Mouse (Mus musculus): ENCODE results near the gene Gabrr1. TPM values are rescaled to one million over a fixed set of nuclear protein-coding genes. Genes with fewer than 3 reads are reported as not detected.
"Not testable (repeated sequence)": the region's sequence is repeated elsewhere in the genome, so short reads cannot be mapped to it uniquely, and the experiment has no call there.

Gene Gabrr1
- total RNA-seq (2021): under 1 TPM in 1 of 2 experiments, not detected in 1; 0.20 TPM

- DNase-seq (ENCODE audit: extremely low spot score in 1 of 2, low spot score in 1 of 2): no peak
Observed at GRCm38 (mm10) chr4:33132221-33132620, at the start of gene Gabrr1. Gene Gabrr1, plus strand, starts transcription at chr4:33132521.

- no peak for DNase-seq (ENCODE audit: extremely low spot score in 1 of 2, low spot score in 1 of 2)
Observed at GRCm38 (mm10) chr4:33099118-33099694, 33.1 kb upstream of the Gabrr1 start.

DNA sequence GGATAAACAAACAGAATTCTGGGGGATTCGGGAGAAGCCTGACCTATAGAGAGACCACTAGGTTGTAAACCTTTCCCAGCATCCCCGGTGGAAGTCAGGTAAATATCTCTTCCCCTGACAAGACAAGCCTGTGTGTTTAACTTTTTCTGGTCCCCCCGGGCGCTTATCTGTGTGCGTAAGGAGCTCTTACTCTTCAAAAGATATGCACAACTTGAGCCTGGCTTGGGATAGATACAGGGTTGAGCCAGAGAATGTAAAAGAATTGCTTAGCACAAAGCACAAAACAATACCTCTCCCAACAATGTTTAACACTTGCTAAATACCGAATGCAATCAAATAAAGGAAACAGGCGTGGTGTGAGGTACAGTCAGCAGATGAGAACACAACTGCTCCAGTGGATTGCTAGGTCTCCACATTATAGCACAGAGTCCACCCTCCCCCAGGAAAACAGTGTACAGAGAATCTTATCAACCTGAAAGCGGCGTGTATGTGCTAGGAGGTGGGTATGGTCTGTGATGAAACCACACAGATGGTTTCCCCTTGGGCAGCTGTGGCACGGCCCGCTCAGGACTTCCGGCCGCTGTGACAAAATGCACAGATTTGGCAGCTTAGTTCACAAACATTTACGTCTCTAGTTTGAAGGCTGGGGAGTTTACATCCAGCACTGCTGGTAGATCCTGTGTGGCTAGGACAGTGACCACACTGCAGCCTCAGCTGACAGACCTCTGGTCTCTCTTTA lies 22.4 kb upstream of the Gabrr1 start:
- DNase-seq (ENCODE audit: extremely low spot score in 1 of 2, low spot score in 1 of 2): no peak

DNA sequence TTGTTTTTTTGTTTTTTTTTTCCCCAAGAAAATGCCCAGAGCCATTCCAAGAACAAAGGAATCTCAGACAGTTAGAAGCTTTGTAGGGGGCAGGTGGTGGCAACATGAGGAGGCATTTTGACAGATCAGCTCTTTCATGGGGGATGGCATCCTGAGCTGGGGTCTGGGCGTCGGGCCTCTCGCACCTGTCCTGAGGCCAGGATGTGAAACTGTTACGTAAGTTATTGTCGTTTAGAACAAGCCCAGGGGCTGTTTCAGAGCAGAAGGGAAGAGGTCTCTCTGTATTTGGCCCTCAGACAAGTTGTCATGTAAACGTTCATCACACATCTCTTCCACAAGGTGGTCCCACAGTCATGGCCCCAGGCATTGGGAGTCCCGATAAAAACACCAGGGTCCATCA lies 21.5 kb upstream of the Gabrr1 start:
- no peak for DNase-seq (ENCODE audit: extremely low spot score in 1 of 2, low spot score in 1 of 2)

GRCm38 (mm10) chr4:33111358-33111757 lies 21.0 kb upstream of the Gabrr1 start:
- DNase-seq (ENCODE audit: extremely low spot score in 1 of 2, low spot score in 1 of 2): no peak

- DNase-seq (ENCODE audit: extremely low spot score in 1 of 2, low spot score in 1 of 2): not testable (repeated sequence)
Observed at GRCm38 (mm10) chr4:33112866-33113265, 19.5 kb upstream of the Gabrr1 start.

- peak; percentile 62 to 91 for DNase-seq (ENCODE audit: extremely low spot score in 1 of 2, low spot score in 1 of 2)
Observed at GRCm38 (mm10) chr4:33119118-33119517, 13.2 kb upstream of the Gabrr1 start.

DNA sequence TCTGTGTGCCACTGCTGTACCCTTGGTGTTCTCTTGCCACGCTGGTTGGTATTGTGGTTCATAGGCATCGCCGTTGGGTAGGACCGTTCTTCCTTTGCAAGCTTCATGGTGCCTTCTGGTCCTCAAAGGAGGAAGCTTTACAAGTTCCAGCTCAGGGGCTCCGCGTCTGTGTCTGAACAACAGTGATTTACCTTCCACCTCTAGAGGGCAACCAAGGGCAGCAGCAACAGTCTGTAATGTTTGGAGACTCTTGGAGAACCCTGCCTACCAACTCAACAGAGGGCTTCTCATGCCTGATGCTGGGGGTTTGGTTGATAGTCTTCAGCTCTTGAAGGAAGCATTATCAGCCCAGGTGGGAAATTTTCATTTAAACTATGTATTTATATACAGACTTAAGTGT lies 7.8 kb upstream of the Gabrr1 start:
- peak in 1 of 2 experiments; percentile 45 for DNase-seq (ENCODE audit: extremely low spot score in 1 of 2, low spot score in 1 of 2)

- no peak for DNase-seq (ENCODE audit: extremely low spot score in 1 of 2, low spot score in 1 of 2)
Observed at GRCm38 (mm10) chr4:33125409-33126084, 6.8 kb upstream of the Gabrr1 start.

DNA sequence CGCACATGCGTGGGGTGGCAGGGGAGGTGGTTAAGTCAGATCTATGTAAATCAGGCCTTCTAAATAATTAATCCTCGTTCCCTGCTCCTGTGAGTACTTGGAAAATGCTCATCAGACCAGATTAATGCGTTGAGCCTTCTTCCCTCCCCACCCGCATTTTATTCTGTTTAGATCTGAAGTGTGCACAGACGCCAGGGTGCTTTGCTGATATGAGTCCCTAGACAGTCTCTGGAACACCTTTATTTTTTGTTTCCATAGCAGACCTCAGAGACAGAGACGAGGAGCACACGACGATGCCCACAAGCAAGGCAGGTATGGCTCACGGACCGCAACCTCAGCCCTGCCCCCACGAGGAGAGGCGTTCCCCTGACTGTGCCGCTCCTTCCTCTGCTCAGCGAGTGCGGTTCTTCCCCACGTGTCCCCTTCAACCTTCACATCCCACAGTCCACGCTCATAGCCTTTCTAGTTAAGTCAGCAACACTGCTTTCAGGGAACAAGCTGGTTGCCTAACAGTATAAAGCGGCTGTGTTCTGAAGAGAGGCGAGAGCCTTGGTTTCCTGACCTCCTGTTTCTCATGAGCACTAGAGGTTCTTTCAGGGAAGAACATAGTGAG lies 14.5 kb downstream of the Gabrr1 start:
- DNase-seq (ENCODE audit: extremely low spot score in 1 of 2, low spot score in 1 of 2): no peak

- DNase-seq (ENCODE audit: extremely low spot score in 1 of 2, low spot score in 1 of 2): peak in 1 of 2 experiments; percentile 60
Observed at GRCm38 (mm10) chr4:33147825-33148224, 15.5 kb downstream of the Gabrr1 start.

- no peak for DNase-seq (ENCODE audit: extremely low spot score in 1 of 2, low spot score in 1 of 2)
Observed at GRCm38 (mm10) chr4:33149150-33149549, 16.8 kb downstream of the Gabrr1 start.

DNA sequence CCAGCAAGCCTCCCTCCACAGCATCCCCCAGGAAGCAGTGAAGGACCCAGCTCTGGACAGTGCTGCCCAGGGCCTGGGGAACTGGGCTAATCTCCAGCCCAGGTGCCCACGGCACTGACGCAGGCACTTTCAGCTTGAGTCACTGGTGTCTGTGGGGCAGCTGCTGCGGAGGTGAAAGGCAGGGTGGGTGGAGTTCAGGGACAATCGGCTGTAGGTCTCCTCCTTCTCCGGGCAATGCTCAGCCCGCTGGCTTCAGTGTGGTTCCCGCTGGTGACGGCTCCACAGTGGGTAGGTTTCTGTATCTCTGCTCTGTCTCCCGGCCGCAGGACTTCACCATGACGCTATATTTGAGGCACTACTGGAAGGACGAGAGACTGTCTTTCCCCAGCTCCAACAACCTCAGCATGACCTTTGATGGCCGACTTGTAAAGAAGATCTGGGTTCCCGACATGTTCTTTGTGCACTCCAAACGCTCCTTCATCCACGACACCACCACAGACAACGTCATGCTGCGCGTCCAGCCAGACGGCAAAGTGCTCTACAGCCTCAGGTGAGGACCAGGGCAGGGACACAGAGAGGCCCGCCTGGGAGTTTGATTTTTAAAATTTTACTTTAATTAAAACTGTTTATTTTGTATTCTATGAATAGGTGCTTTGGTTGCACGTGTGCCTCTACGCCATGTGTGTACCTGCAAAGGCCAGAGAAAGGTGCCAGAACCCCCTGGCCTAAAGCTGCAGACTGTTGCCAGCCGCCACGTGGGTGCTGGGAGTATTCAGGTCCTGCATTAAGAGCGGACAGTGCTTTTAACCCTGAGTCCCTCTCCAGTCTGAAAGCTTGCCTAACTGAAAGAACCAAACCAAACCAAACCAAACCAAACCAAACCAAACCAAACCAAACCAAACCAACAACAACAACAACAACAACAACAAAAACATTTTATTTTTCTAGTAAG lies 20.0 kb downstream of the Gabrr1 start:
- DNase-seq (ENCODE audit: extremely low spot score in 1 of 2, low spot score in 1 of 2): no peak

GRCm38 (mm10) chr4:33183477-33183876 lies 51.2 kb downstream of the Gabrr1 start:
- DNase-seq (ENCODE audit: extremely low spot score in 1 of 2, low spot score in 1 of 2): no peak

DNA sequence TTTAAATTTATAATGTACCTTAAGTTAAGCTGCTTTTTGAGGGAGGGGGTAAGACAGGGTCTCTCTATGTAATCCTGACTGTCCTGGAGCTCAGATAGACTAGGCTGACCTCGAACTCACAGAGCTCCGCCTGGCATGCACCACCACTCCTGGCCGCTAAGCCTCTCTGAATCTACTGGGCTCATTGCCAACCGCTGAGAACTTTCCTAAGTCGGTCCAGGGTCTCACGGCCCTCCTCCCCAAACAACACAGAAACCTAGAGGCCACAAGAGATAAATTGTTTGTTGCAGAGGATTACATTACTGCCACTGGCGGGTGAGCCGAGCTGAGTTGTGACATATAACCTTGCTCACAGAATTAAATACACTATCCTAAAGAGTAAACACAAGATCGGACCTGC lies 55.8 kb downstream of the Gabrr1 start:
- DNase-seq (ENCODE audit: extremely low spot score in 1 of 2, low spot score in 1 of 2): no peak

- peak; percentile 76 to 82 for DNase-seq (ENCODE audit: extremely low spot score in 1 of 2, low spot score in 1 of 2)
Observed at GRCm38 (mm10) chr4:33188781-33189734, 56.7 kb downstream of the Gabrr1 start.

DNA sequence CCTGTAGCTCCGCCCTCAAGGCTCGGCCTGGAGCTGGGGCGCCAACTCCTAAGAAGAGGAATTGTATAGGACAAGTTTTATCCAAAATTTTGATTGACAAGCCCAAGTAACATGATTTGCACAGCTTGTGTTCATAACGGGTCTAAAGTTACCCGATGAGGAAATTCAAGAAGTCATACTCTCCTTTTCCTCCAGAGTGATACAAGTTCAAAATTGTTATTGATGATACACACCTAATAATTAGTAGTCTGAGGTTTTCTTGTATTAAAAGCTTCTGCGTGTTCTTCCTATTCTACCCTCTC lies 57.4 kb downstream of the Gabrr1 start, which contains the start of gene Pm20d2:
TSS of gene Pm20d2 (minus strand) at position 3 of the 302 bp plus-strand sequence.
- no peak for DNase-seq (ENCODE audit: extremely low spot score in 1 of 2, low spot score in 1 of 2)

DNA sequence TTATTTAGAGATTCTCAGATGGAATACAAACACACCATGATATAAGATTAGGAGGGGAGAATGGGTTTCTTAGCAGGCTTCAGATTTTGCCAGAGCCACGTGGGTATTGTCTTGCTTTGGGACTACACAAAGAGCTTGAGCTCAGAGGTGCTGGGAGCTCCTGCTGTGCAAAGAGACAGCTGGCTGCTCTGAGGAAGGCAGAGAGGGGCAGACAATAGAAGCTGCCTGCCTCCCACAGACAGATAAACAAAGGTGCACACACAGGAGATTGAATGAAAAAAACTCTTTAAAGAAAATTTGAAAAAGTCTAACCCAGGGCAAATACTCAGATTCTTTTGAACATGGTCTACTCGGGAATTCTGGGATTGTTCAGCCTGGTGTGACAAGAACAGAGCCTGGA lies 65.8 kb downstream of the Gabrr1 start:
- DNase-seq (ENCODE audit: extremely low spot score in 1 of 2, low spot score in 1 of 2): no peak

DNA sequence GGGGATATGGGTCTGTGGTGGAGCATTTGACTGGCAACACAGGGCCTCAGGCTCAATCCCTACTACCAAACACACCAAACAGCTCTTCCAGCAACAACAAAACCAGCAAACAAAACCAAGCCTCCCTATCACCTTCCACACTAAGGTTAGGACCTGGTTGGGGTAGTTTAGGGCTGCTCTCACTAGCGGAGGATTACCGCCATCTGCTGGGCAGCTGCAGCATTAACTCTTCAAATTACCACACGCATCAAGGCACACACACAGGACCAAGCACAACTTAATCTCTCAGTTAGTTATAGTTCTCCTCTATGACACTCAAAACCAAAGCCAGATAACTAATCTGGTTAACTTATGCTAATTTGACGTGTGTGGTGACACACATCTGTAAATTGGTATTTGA lies 72.4 kb downstream of the Gabrr1 start:
- peak; percentile 18 to 70 for DNase-seq (ENCODE audit: extremely low spot score in 1 of 2, low spot score in 1 of 2)

All from layer of hippocampus, postnatal 25 days (tissue).